Mouse (Mus musculus): ENCODE results near the gene Ppp1r12a. TPM values are rescaled to one million over a fixed set of nuclear protein-coding genes. Genes with fewer than 3 reads are reported as not detected.

Ppp1r12a gene
- polyA plus RNA-seq, 1 experiment from 2014 or later = 69.6 TPM

- H3K27me3 ChIP-seq (ENCODE audit: control insufficient read depth, insufficient read depth, low read length) = no peaks in the 10 kb centered on the region
- H3K9me3 ChIP-seq (ENCODE audit: control insufficient read depth, low read length) = no peaks in the 10 kb centered on the region
- H3K4me2 ChIP-seq (replicated peaks) = no peak overlapping the region
- H3K36me3 ChIP-seq (replicated peaks; ENCODE audit: control insufficient read depth, insufficient read depth) = no peaks in the 10 kb centered on the region
- H3K4me1 ChIP-seq (replicated peaks; ENCODE audit: control insufficient read depth, insufficient read depth, low read length) = no peaks in the 10 kb centered on the region
- H3K9ac ChIP-seq = no peak overlapping the region
- no peak overlapping the region for H3K4me3 ChIP-seq (replicated peaks; ENCODE audit: low read length)
- H3K27ac ChIP-seq = no peak overlapping the region
- WGBS = 87% methylated on average over 7 of the region's 7 CpGs
- ATAC-seq (ENCODE audit: low FRiP score) = no peak
- DNase-seq (ENCODE audit: low spot score) = no peak
Observed at GRCm38 (mm10) chr10:108155687-108156067, 6.3 kb upstream of the Ppp1r12a start.

GRCm38 (mm10) chr10:108156128-108156527 lies 5.9 kb upstream of the Ppp1r12a start:
- no peaks in the 10 kb centered on the region for H3K27me3 ChIP-seq (ENCODE audit: control insufficient read depth, insufficient read depth, low read length)
- no peak overlapping the region for H3K4me3 ChIP-seq (replicated peaks; ENCODE audit: low read length)
- ATAC-seq (ENCODE audit: low FRiP score) = no peak
- no peak overlapping the region for H3K9ac ChIP-seq
- H3K4me1 ChIP-seq (replicated peaks; ENCODE audit: control insufficient read depth, insufficient read depth, low read length) = peaks cover 4% of the 10 kb centered on the region; the same call in 1 of the 2 replicates
- H3K36me3 ChIP-seq (replicated peaks; ENCODE audit: control insufficient read depth, insufficient read depth) = no peaks in the 10 kb centered on the region
- DNase-seq (ENCODE audit: low spot score) = no peak
- no peak overlapping the region for H3K27ac ChIP-seq
- 95% methylated on average over 3 of the region's 3 CpGs for WGBS
- no peaks in the 10 kb centered on the region for H3K9me3 ChIP-seq (ENCODE audit: control insufficient read depth, low read length)
- H3K4me2 ChIP-seq (replicated peaks) = no peak overlapping the region

GRCm38 (mm10) chr10:108159002-108159401 lies 3.0 kb upstream of the Ppp1r12a start:
- DNase-seq (ENCODE audit: low spot score) (no peak), ATAC-seq (ENCODE audit: low FRiP score) (no peak)
- Histone ChIP-seq H3K4me1 (replicated peaks; ENCODE audit: control insufficient read depth, insufficient read depth, low read length) (peaks cover 14% of the 10 kb centered on the region), H3K27ac (no peak overlapping the region), H3K9me3 (ENCODE audit: control insufficient read depth, low read length) (no peaks in the 10 kb centered on the region), H3K4me2 (replicated peaks) (no peak overlapping the region), H3K27me3 (ENCODE audit: control insufficient read depth, insufficient read depth, low read length) (no peaks in the 10 kb centered on the region), H3K36me3 (replicated peaks; ENCODE audit: control insufficient read depth, insufficient read depth) (no peaks in the 10 kb centered on the region), H3K4me3 (replicated peaks; ENCODE audit: low read length) (no peak overlapping the region), H3K9ac (no peak overlapping the region)
- WGBS = 89% methylated on average over 14 of the region's 14 CpGs

- DNase-seq (ENCODE audit: low spot score) = no peak
Observed at GRCm38 (mm10) chr10:108162297-108163020, 466 bp downstream of the Ppp1r12a start.

GRCm38 (mm10) chr10:108163021-108163410 lies 1.0 kb downstream of the Ppp1r12a start:
- no peaks in the 10 kb centered on the region for H3K27me3 ChIP-seq (ENCODE audit: control insufficient read depth, insufficient read depth, low read length)
- H3K4me2 ChIP-seq (replicated peaks) = peak overlapping the region; percentile 74
- H3K27ac ChIP-seq = peak overlapping the region; percentile 97
- DNase-seq (ENCODE audit: low spot score) (no peak), ATAC-seq (ENCODE audit: low FRiP score) (no peak)
- 0% methylated on average over 12 of the region's 12 CpGs for WGBS
- peaks cover 28% of the 10 kb centered on the region for H3K4me1 ChIP-seq (replicated peaks; ENCODE audit: control insufficient read depth, insufficient read depth, low read length)
- H3K9ac ChIP-seq = peak overlapping the region; percentile 97
- no peaks in the 10 kb centered on the region for H3K9me3 ChIP-seq (ENCODE audit: control insufficient read depth, low read length)
- H3K4me3 ChIP-seq (replicated peaks; ENCODE audit: low read length) = peak overlapping the region; percentile 89
- no peaks in the 10 kb centered on the region for H3K36me3 ChIP-seq (replicated peaks; ENCODE audit: control insufficient read depth, insufficient read depth)

More at GRCm38 (mm10) chr10:108162297-108163020, 466 bp downstream of the Ppp1r12a start:
- H3K4me2 ChIP-seq (replicated peaks) = peak overlapping the region; percentile 74
- peak; percentile 72 for ATAC-seq (ENCODE audit: low FRiP score)
- peak overlapping the region; percentile 97 for H3K9ac ChIP-seq
- no peaks in the 10 kb centered on the region for H3K27me3 ChIP-seq (ENCODE audit: control insufficient read depth, insufficient read depth, low read length)
- H3K27ac ChIP-seq = peak overlapping the region; percentile 97
- peaks cover 28% of the 10 kb centered on the region for H3K4me1 ChIP-seq (replicated peaks; ENCODE audit: control insufficient read depth, insufficient read depth, low read length)
- no peaks in the 10 kb centered on the region for H3K9me3 ChIP-seq (ENCODE audit: control insufficient read depth, low read length)
- WGBS = under 1% methylated on average over 63 of the region's 79 CpGs
- peak overlapping the region; percentile 89 for H3K4me3 ChIP-seq (replicated peaks; ENCODE audit: low read length)
- no peaks in the 10 kb centered on the region for H3K36me3 ChIP-seq (replicated peaks; ENCODE audit: control insufficient read depth, insufficient read depth)

GRCm38 (mm10) chr10:108163451-108163850 lies 1.5 kb downstream of the Ppp1r12a start:
- H3K4me3 ChIP-seq (replicated peaks; ENCODE audit: low read length) = peak overlapping the region; percentile 89
- no peaks in the 10 kb centered on the region for H3K27me3 ChIP-seq (ENCODE audit: control insufficient read depth, insufficient read depth, low read length)
- no peak for ATAC-seq (ENCODE audit: low FRiP score)
- peak overlapping the region; percentile 97 for H3K9ac ChIP-seq
- no peaks in the 10 kb centered on the region for H3K36me3 ChIP-seq (replicated peaks; ENCODE audit: control insufficient read depth, insufficient read depth)
- H3K9me3 ChIP-seq (ENCODE audit: control insufficient read depth, low read length) = no peaks in the 10 kb centered on the region
- DNase-seq (ENCODE audit: low spot score) = no peak
- H3K4me1 ChIP-seq (replicated peaks; ENCODE audit: control insufficient read depth, insufficient read depth, low read length) = peaks cover 28% of the 10 kb centered on the region
- peak overlapping the region; percentile 74 for H3K4me2 ChIP-seq (replicated peaks)
- no peak overlapping the region for H3K27ac ChIP-seq
- WGBS = 41% methylated on average over 3 of the region's 3 CpGs

GRCm38 (mm10) chr10:108167823-108168222 lies 5.8 kb downstream of the Ppp1r12a start:
- no peak for DNase-seq (ENCODE audit: low spot score)
- Histone ChIP-seq H3K9ac (no peak overlapping the region), H3K4me3 (replicated peaks; ENCODE audit: low read length) (no peak overlapping the region), H3K9me3 (ENCODE audit: control insufficient read depth, low read length) (no peaks in the 10 kb centered on the region), H3K4me2 (replicated peaks) (no peak overlapping the region), H3K27ac (no peak overlapping the region), H3K27me3 (ENCODE audit: control insufficient read depth, insufficient read depth, low read length) (no peaks in the 10 kb centered on the region), H3K36me3 (replicated peaks; ENCODE audit: control insufficient read depth, insufficient read depth) (no peaks in the 10 kb centered on the region), H3K4me1 (replicated peaks; ENCODE audit: control insufficient read depth, insufficient read depth, low read length) (peaks cover 27% of the 10 kb centered on the region)
- 91% methylated on average over 5 of the region's 5 CpGs for WGBS
- ATAC-seq (ENCODE audit: low FRiP score) = no peak

- 63% methylated on average over 3 of the region's 3 CpGs for WGBS
- Histone ChIP-seq H3K36me3 (replicated peaks; ENCODE audit: control insufficient read depth, insufficient read depth) (no peaks in the 10 kb centered on the region), H3K9ac (no peak overlapping the region), H3K4me1 (replicated peaks; ENCODE audit: control insufficient read depth, insufficient read depth, low read length) (peaks cover 5% of the 10 kb centered on the region; the same call in 1 of the 2 replicates), H3K27me3 (ENCODE audit: control insufficient read depth, insufficient read depth, low read length) (no peaks in the 10 kb centered on the region), H3K27ac (no peak overlapping the region), H3K9me3 (ENCODE audit: control insufficient read depth, low read length) (no peaks in the 10 kb centered on the region), H3K4me3 (replicated peaks; ENCODE audit: low read length) (no peak overlapping the region), H3K4me2 (replicated peaks) (no peak overlapping the region)
- ATAC-seq (ENCODE audit: low FRiP score) = no peak
- no peak for DNase-seq (ENCODE audit: low spot score)
Observed at GRCm38 (mm10) chr10:108170818-108171217, 8.8 kb downstream of the Ppp1r12a start.

GRCm38 (mm10) chr10:108171637-108172036 lies 9.6 kb downstream of the Ppp1r12a start:
- H3K36me3 ChIP-seq (replicated peaks; ENCODE audit: control insufficient read depth, insufficient read depth) = no peaks in the 10 kb centered on the region
- 92% methylated on average over 3 of the region's 3 CpGs for WGBS
- ATAC-seq (ENCODE audit: low FRiP score) (no peak), DNase-seq (ENCODE audit: low spot score) (no peak)
- H3K9ac ChIP-seq = no peak overlapping the region
- no peak overlapping the region for H3K4me2 ChIP-seq (replicated peaks)
- no peak overlapping the region for H3K4me3 ChIP-seq (replicated peaks; ENCODE audit: low read length)
- H3K27ac ChIP-seq = no peak overlapping the region
- H3K9me3 ChIP-seq (ENCODE audit: control insufficient read depth, low read length) = no peaks in the 10 kb centered on the region
- no peaks in the 10 kb centered on the region for H3K27me3 ChIP-seq (ENCODE audit: control insufficient read depth, insufficient read depth, low read length)
- peaks cover 5% of the 10 kb centered on the region; the same call in 1 of the 2 replicates for H3K4me1 ChIP-seq (replicated peaks; ENCODE audit: control insufficient read depth, insufficient read depth, low read length)
